Mouse (Mus musculus): ENCODE measurements around the gene E130308A19Rik.

E130308A19Rik gene

DNA sequence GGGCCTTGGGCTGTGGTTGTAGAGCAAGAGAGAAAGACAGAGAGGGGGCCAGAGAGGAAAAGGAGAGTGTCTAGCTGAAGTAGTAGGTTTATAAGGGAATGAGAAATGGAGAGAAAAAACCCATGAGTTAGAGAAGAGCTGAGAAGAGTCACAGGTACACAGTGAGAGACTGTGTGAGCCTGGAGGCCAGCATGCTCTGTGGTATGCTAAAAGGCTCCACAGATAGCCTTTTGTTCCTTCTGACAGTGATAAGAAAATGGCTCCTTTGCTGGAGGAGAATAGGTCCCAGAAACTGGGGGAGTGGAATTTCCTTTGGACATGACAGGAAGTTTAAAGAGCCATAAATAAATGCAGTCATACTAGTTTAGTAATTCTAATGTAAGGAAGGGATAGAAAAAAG is 13.2 kb downstream of the E130308A19Rik start:
- DNase-seq (ENCODE audit: low read depth) = no peak

DNA sequence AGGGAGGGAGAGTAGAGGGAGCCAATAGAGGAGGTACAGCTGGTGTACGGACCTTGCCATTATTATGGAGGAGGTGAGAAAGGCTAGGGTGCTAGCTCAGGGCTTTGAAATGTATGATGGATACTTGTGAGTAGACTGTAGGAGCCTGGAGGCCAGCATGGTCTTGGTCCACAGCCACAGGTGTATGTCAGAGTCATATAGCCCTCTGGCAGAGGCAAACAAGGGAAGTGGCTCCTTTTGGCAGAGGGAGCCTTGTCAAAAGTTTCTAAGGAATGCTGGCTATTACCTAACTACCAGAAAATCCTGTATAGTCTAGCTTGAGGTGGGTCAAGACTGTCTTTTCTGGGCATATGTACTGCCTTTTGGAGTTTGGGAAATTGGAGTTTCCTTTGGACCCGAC is 14.7 kb downstream of the E130308A19Rik start:
- DNase-seq (ENCODE audit: low read depth) = no peak

DNA sequence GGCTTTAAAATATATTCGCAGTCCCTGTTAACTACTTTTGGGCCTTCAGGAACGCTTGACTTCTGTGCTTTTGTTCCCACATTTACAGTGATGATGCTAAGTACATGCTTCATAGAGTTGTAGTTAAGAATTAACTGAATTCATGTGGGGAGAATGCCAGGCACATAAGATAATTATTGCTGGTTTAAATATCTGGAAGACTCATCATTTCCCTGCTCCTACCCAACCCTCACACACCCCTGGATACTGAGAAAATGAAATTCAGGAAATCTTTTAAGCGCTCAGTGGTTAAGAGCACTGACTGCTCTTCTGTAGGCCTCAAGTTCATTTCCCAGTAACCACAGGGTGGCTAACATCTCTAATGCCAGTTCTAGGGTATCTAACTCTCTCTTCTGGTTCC is 16.0 kb downstream of the E130308A19Rik start:
- DNase-seq (ENCODE audit: low read depth) = no peak

DNA sequence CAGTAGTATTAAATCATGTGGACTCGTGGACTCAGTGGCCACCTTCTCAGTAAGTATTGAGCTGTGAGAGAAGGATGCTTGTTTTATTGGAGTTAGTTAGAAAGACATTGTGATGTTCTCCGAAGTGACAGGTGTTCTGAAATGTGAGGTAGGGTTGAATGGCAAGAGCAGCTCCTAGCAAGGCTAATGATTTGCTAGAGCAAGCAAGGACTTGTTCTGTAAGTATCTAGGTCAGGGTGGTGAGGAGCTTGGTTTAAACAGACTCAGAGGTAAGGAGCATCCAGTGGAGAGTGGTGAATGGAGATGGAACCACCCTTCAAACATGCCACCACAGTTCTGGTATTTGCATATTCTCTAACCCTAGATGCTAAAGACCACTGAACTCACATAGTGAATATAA is 16.6 kb downstream of the E130308A19Rik start:
- no peak for DNase-seq (ENCODE audit: low read depth)

DNA sequence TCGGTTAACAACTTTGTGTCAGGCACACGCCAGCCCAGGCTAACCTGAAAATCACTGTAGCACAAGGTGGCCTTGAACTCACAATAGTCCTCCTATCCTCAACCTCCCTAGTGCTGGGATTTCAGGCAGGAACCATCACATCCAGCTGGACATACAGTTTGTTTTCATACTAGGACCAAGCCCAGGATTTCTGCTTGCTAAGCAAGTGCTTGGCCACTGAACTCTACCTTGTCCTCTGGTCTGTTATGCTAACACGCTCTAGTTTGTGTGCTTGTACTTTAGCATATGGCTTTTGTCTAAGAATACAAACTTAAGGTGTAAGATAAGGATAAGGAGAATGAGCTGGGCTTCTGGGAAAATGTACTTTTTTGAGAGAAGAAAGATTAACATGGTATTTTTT is 18.4 kb downstream of the E130308A19Rik start:
- no peak for DNase-seq (ENCODE audit: low read depth)

DNA sequence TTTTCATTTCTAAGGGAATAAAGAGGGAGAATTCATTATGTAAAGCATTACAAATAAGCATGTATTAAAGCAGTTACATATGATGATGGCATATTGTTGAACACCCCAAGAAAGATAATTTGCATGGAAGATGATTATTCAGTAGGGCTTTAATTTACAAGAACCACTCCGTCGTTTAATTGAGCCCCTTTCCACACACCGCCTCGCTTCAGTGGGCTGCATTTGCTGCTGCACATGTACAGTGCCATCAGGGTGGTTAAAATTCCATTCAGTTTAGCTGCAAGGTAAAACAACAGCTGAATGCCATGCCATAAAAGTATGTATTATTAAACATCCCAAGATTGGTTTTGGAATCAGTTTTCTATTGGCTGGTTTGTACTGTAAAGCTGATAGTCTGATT is 19.0 kb downstream of the E130308A19Rik start:
- DNase-seq (ENCODE audit: low read depth) = no peak

DNA sequence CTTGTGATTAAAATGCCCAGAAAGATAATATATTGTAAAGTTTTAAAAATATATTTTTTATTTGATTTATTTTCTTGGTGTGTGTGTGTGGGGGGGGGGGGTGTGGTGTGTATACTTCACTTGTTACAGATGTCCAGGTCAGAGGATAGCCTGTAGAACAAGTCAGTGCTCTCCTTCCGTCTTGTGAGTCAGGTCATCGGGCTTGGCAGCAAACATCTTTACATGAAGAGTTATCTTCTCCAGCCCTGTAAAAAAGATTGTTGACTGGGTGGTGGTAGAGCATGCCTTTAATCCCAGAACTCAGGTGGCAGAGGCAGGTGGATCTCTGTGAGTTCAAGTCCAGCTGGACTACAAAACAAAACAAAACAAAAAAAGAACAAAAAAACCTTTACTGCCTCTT is 19.6 kb downstream of the E130308A19Rik start:
- no peak for DNase-seq (ENCODE audit: low read depth)

DNA sequence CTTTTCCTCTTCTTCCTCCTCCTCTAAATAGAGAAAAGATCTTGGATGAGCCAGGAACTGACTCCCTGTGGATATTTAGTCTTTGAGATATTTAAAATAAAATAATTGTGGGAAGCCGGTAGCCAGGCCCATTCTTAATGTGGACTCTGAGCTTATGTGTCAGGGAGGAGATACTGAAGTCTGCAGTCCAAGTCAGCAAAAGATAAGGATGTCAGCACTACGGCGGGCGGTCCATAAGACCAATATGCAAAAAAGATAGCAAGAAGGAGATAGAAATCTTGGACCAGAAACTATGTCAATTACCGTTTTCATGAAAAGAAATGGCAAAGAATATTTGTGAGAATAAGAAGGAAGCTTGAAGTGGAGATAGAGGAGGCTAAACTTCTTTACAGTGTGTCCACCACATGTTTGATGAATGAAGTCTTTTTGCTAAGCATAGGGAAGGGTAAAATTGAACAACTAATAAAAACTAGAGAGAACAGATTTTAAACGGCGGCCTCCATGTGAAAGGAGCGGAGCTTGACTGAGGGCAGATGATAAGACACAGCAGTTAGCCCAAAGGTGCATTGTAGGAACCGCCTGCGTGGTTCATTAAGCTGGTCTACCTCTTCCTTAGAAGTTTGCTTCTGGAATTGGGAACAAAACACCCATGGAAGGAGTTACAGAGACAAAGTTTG is 20.1 kb downstream of the E130308A19Rik start:
- no peak for DNase-seq (ENCODE audit: low read depth)

DNA sequence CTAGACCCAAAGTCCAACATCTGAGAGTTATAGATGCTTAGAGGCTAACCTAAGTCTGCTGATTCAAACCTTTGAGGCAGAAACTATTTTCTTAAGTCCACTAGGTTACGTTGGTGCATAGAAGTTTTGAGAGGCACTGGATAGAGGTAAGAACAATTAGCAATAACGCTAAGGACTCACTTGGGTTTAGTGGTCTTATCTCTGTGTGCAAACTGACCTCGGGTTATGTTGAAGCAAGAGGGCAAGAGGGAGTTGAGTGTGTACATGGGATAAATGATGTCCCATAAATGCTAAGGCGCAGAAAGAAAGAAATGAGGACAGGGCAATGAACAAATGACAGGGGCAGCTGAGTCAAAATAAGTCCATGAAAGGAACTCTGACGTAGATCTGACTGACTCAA is 23.1 kb downstream of the E130308A19Rik start:
- no peak for DNase-seq (ENCODE audit: low read depth)

DNA sequence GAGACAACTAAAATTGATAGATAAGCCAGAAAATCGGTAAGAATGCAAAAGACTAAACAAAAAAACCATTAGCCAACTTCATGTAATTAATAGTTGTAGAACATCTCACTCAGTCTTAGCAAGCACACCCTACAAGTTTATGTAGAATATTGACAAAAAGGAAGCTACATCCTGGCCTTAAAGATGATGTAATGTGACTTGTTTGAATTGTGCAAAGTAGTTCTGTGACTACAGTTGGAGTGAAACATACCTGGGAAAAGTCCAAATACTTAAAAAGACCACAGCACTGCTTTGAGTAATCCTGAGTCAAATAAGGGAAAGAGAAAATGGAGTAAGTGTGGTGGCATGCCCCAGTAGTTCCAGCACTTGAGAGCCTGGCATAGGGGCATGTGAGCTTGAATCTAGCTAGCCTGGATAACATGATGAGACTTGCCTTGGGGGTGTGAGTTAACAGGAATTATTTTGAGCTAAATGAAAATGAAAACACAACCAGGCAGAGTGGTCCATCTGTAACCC is 26.2 kb downstream of the E130308A19Rik start:
- DNase-seq (ENCODE audit: low read depth) = no peak

DNA sequence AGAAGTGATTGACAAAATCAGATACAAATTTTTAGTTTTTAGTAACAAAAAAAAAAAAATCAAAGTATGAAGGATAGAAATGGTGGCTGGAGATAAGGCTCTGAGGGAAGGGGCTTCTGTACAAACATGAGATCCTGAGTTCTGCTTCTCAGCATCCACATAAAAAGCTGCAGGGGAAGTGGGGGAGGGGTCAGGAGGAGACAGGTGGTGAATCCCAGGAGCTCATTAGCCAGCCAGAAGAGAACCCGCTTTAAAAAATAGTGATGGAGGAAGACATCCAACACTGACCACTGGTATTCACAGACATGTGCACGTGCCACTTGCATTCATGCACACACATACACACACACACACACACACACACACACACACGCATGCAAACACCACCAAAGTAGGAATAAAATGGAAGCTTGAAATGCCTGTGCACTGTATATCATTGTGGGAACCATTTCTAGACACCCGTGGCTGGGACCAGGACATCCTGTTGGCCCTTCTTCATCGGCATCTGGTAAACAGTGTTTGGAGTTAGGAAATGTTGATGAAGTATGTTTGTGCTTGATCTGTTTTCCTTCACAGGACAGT is 30.1 kb downstream of the E130308A19Rik start:
- no peak for DNase-seq (ENCODE audit: low read depth)

DNA sequence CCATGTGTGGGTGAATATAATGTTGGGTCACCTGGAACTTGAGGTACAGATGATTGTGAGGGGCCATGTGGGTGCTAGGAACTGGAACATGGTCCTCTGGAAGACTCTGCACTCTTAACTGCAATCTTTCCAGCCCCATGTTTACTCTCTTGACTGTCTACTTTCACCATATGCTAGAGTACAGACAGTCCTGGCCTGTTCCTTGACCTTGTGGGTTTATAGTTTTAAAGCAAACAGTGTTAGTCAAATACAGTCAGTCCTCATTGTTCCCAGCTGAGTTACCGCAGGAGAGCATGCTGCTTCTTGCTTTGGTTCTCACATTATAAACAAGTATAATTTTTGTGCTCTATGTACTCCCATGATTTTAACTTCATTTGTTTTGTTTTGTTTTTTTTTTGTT is 36.2 kb downstream of the E130308A19Rik start:
- no peak for DNase-seq (ENCODE audit: low read depth)

DNA sequence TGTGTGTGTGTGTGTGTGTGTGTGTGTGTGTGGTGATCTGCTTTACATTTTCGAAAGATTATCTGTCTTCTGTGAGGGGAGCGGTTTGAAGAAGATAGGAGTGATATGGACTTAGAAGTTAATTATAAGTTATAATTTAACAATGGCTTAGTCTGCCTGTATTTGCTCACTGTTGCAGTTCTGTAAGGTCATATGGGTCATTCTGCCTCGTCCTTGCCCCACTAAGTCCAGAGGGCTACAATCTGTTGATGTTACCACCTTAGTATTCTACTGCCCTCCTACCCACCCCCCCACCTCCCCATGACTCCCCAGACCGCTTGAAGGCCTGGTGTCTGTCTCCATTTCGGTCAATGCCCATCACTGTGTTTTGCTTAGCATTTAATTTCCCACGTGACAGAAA is 37.4 kb downstream of the E130308A19Rik start:
- no peak for DNase-seq (ENCODE audit: low read depth)

DNA sequence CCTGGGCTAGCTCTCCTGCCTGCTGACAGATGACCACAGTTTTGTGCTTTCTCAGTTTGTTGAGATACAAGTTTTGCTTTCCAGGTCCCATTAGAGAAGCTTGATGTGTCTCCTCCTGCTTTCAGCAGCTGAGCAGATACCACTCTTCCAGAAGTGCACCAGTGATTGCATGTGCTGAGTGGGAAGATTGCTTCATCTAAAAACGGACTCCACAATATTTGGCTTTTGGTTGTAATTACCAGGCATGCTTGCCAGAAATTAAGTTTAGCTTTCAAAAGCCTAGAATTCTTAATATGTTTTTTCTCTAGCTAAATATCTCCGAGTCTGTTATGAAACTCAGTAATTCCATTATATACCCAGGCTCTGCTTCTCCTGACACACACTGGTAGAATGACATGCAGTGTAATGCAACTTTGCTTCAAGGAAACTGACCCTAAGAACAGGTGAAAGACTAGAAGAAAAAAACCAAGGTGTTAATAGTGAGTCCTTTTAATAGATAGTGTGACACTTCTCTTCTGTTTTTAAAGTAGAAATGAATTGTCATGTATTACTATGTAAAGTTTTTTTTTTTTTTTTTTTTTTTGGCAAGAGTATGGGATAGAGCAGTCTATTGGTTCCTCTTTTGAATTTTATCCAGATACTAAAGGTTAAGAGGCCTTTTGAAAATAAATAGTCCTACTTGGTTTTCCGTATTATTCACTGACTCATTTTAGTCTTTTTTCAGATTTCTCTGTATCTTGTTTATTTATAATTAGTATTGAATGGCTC is 40.7 kb downstream of the E130308A19Rik start:
- no peak for DNase-seq (ENCODE audit: low read depth)

DNA sequence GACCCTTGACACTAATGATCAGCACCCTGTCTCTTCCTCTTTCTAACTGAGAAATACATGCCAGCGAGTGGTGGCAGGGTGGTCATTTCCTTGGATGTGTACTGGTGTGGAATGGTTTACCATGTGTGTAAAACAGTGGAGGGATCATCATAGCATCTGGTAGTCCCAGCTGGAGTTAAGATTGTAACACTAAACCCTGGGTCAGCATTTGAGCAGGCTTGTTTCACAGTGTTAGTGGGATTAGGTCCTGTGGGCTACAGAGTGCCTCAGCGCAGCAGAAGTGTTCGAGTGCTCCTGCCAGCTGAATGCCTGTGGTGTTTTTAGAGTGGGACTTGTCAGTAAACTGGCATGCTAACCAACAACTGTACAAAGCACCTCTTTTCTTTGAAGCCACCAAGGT is 42.0 kb downstream of the E130308A19Rik start:
- no peak for DNase-seq (ENCODE audit: low read depth)

DNA sequence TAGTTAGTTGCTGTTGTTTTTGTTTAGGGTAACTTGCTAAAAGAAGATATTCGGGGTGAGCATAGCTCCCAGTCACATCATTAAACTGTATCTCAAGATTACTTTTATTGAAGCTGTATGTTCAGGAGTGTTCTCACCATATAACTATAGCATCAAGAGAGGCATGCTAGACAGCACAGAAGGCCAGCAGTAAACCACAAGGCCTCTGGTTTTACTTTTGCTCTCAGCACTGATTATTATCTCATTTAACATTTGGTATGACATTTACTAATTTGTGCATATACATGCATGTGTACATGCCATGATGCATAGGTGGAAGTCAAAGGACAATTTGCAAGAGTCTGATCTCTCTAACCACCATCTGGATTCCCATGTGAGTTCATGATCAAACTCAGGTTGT is 43.1 kb downstream of the E130308A19Rik start:
- DNase-seq (ENCODE audit: low read depth) = no peak

DNA sequence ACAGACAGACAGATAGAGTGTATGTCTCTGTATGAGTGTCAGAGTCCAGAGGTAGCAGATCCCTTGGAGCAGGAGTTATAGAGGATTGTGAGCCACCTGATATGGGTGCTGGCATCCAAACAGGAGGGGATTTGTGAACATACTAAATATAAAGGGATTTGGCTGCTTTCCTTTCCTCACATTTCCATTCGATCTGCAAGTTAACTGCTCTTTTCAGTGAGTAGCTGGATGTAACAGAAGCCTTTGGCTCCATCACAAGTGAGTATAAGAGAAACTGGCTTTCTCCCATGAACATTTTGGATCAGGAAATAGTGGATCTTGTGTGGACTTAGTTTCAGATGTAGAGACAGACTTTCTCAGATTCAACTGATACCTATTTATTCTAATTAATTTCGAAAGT is 44.0 kb downstream of the E130308A19Rik start:
- DNase-seq (ENCODE audit: low read depth) = no peak

DNA sequence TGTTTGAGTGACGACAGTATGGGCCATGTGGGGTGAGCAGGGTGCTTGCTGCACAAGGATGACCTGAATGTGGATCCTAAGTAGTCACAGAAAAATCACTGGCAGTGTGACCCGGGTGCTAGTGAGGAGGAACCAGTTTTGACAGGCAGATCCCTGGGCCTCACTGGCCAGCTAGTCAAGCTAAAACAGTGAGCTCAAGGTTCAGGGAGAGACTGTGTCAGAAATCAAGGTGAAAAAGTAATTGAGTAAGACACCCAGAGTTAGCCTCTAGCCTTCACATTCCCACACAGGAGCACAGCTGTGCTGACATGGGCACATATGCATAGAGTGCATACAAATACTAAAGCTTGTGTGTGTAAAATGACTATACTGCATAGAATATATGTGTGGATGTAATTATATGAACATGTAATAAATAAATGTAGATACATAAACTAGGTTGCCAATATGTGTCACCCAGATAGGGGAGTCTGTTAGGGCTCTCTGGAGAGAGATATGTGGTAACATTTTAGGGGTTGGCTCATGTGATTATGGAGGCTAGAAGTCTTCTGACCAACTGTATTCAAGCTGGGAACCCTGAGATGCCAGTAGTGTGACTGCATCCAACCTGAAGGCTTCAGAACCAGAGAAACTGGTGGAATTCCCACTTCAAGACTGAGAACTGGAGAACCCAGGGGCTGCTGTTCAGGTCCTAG is 47.6 kb downstream of the E130308A19Rik start:
- DNase-seq (ENCODE audit: low read depth) = no peak

DNA sequence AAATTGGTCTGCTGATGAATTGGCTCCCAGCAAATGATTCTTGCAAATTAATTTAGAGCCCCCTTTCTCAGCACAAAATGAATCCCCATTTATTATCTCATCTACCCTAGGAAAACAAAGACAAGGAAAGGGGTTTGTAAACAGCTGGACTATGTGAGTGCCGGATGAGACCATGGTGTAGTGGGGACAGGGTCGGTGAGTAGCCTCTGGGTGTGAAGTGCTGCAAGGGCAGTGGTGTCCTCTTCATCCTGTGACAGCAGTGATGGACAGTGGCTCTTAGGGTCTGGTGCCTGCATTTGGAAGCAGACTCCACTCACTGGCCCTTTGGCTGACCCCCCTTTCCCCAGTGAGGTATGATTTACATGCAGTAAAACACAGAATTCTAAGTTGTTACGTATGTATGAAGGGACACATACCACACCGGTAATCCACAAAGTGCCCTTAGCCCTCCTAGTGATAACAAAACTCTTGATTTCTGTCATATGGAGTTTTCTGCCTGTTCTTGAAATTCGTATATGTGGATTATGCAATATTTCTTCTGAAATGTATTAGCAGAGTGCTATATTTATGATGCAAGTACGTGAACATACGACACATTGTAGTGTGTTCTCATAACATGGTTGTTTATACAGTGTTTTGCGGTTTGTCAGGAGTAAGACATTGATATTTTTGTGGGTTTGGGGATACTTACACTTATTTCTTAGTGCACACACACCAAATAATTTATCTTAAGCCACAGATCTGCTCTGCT is 49.1 kb downstream of the E130308A19Rik start:
- no peak for DNase-seq (ENCODE audit: low read depth)

DNA sequence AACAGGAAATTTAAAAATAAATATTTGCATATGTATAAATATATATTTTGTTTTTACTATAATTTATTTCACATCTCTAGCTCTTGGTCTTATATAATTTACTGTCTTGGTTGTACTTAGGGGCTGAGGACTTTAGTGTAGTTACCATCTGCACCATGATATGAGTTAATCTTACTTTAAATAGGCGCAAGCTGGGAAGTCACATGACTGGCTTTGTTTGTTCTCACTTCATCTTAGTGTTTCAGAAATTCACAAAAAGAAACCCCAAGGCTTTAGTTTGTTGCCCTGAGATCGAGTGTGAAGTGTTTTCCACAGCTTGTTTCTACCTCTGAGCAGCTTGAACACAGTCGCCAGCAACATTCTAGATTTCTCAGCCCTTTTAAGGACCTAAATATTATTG is 49.7 kb downstream of the E130308A19Rik start:
- no peak for DNase-seq (ENCODE audit: low read depth)

DNA sequence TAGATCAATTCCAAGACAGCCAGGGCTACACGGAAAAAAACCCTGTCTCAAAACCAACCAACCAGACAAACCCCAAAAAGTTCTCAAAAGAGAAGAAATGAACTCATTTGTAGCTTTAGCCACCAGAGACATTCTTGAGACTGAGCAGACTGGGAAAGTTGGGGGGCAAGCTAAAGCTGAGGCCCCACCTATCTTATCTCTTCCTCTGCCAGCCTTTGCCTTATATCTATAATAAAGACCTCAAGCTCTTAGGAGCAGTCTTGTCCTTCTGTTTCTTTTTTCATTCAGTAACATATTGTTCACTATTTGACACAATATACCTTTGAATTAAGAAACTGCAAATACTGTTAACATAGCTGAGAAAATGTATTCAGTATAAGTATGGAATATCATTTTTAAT is 55.4 kb downstream of the E130308A19Rik start:
- no peak for DNase-seq (ENCODE audit: low read depth)

DNA sequence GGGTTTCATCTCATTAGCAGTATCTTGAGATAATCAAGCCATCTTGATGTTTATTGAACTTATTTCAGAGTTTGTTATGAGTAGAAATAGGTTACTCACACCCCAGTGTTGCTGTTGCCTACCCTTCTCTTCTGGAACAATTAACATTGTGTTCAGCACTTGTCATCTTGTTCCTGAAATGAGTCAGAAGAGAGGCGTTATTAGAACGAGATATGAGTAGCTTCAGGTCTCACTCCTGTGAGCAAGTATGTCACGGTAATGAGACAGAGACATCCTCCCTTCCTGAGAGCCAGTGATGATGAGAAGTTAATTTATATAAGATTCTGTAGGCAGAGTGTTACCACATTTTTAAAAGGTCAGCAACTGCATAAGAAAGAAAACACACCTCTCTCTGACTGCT is 56.5 kb downstream of the E130308A19Rik start:
- DNase-seq (ENCODE audit: low read depth) = peak; percentile 6
